Mouse (Mus musculus) A20 (cell line): ENCODE results near the gene Dip2b.

Experiments
- DNase-seq: peaks from one replicate; pipeline ENCODE4 v3.0.0-alpha.2; 2011; ENCODE audit warnings: low read depth, low spot score

Gene Dip2b

DNA sequence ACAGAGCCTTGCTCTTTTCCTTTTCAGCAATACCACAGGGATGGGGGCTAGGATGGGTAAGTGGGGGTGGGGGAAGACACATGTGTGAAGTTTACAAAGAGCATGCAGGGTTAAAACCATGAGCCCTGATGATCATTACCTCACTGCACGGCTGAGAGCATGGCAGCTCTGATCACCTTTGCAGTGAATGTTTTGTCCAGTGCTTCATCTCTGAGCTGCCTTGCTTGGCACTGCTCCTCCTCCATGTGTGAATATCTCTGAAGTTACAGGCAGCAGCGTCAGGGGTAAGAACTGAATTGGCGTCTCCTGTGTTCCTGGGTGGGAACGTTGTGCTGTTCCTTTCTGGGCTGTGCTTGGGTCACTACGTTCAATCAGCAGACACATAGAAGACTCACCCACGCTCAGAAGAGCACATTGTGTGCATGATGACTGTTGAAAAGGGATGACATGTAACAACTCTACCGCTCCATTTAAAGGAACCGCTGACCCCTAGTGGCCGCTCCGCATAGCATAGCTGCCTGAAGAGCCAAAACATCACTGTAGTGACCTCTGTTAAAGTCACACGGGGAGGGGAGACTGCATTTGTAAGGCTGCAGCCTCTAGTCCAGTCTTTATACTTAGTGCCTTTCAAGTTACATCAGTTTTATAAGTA is 88.1 kb downstream of the Dip2b start:
- DNase-seq = peak; percentile 82

DNA sequence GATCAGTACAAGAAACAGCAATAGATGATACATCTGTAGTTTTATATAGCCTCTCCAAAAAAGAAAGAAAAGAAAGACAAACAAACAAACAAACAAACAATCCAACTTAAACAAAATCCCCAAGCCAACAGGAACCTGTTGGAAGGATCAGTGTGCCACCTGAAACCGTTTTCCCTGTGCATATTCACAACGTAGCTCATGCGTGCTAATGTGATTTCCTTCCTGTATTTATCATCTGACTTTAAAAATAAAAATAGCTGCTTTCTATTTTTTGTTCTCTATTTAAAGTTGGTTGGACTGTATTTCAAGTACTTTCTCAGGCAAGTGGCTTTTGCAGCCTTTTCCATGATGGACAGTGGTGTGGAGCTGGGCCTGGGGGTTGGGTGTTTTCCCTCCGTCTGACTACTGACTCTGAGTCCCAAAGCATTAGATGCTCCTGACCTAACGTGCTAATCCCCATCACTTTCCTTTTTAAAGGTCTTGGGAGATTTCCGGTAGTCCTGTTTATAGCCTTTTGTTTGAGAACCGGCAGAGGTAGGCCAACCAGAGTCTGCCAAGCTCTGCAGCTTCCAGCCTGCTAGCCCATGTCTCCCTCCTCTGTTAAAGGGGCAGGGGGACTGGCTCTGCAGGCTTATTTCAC is 90.8 kb downstream of the Dip2b start:
- peak; percentile 28 for DNase-seq

DNA sequence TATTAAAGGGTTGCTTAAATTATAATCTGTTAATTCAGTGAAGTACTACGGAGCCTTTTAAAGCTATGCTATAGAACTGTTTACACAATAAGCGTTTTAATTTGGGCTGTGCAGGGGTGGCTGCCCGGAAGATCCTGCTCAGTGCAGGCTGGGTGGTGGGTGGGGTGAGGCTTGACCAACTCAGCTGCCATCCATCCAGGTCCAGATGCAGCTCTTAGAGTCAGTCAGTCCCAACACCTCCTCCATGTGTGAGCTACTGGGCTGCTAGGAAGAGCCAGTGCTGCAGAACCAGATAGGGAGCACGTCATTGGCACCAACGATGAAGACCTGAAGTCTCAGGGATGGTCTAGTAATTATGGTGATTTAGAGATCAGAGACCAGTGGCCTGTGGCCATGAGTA is 101.2 kb downstream of the Dip2b start:
- no peak for DNase-seq

DNA sequence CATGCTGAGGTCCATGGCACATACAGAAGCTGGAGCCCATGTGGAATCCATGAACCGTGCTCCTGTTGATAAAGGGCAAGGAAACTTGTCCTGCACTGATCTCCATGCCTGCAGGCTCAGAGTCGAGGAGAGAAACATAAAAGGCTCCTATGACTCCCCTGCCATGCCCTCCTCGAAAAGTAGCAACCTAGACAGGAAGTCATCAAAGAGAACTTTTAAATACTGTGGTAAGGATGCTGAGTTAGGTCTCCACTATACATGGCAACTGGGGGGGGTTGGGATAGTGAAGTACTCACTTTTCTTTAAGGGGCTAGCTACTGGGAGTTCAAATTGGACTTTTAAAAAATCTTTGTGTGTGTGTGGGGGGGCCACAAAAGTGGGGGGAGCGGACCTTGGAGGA is 102.0 kb downstream of the Dip2b start:
- DNase-seq = no peak

- DNase-seq = no peak
These were observed 104.8 kb downstream of the Dip2b start for GRCm38 (mm10) chr15:100143091-100143801.

GRCm38 (mm10) chr15:100144854-100145824 is 106.7 kb downstream of the Dip2b start:
- no peak for DNase-seq

DNA sequence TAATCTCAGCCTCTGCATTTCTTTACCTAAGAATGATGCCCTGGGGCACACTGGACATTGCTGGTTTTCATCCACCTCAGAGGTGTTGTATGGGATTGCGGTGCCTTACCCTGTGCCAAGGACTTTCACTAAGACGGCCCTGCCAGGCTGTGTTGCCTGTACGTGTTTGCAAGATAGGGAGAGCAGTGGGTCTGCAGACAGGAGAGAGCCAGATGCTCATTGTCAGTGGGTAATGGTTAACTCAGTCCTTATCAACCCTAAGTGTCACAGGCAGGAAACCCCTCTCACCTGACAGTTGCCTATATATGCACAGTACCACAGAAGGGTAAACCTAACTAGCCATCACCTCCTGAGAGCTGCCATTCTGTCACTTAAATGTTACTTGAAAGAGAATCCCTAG is 107.5 kb downstream of the Dip2b start:
- no peak for DNase-seq

DNA sequence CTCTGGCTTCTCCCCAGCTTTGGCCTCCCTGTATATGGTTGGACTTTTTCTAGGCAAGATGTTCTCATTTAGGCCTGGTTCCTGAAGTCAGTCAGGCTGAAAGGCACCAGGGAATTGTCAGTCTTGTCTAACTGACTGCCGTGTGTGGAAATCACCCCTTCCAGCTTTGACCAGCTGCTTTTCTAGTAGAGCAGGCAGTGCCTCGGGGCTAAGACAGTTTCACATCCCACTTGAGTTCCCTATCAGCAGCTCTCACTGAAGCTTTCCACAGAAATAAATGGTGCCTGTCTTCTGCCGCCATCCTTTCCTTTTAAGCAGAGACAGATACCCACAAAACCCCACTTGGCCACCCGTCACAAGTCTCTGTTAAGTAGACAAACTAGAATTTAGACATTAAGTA is 112.1 kb downstream of the Dip2b start:
- DNase-seq = peak; percentile 63

DNA sequence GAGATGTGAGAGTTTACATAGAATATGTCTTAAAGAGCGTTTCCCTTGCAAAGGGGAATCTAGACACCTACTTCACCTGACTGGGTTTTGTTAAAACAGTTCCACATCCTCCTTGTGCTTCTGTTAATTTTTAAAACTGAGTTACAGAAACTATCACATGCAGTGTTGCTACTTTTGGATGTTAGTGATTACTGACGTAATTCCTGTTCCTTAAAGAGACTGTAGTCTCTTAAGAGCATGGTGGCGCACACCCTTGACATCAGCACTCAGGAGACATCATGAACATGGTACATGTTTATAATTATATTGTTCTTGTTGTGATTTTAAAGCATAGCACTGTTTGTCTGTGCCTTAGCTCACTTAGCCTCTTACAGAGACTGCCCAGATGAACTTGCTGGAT is 113.9 kb downstream of the Dip2b start:
- peak; percentile 62 for DNase-seq

DNA sequence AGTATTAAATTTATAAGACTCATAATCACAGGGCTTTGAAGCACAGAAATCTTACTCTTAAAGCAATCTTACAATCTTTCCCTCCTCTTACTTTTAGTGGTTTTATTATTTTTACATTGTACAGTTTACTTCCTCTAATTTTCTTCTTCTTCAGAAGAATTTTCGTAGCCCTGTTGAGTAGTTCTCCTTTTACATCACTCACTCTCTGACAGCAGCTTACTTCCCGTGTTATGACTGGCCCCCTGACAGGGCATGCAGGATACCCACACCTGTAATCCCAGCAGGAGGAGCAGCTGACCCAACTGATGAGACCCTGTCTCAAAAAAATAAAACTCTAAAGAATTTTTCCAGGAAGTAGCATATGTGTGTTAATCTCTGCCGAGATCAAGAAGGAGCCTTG is 114.6 kb downstream of the Dip2b start:
- DNase-seq = peak; percentile 67

GRCm38 (mm10) chr15:100156095-100156707 is 117.7 kb downstream of the Dip2b start:
- no peak for DNase-seq

- no peak for DNase-seq
These were observed 118.5 kb downstream of the Dip2b start for GRCm38 (mm10) chr15:100156781-100157470.

DNA sequence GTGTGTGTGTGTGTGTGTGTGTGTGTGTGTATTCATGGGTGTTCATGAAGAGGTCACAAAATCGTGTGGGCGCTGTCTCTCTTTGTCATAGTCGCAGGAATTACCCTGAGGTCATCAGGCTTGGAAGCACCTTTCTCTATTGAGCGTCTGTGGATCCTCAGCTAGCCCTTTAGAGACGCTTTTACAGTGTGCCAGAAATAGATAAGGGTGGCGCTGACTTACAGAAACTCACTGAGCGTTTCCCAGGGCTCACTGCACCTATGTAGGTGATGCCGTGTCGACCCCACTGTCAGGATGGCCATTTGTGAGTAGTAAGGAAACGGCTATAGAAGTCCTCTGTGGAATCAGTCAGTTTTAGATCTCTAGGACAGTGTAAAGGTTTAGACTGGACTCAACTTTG is 120.5 kb downstream of the Dip2b start:
- no peak for DNase-seq

DNA sequence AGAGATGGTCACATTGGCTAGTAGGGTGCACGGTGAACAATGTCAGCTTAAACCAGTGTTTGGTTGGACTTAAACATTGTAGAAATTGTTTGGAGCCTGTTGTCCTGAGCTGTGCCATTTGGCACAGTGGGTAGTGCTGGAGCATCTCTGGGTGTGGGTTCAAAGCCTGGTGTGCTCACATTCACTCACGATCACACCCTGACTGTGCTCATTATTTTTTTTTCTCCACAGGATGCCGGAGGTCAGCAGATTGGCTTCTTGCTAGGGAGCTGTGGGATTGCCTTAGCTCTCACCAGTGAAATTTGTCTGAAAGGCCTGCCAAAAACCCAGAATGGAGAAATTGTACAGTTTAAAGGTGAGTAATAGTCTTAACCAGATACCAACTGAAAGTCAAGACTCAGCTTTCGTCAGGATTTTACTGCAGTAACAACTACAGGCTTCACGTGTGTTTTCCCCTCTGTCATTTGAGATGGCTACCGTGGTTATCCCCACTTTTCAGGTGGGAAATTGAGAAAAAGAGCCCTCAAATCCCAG is 123.3 kb downstream of the Dip2b start:
- no peak for DNase-seq

DNA sequence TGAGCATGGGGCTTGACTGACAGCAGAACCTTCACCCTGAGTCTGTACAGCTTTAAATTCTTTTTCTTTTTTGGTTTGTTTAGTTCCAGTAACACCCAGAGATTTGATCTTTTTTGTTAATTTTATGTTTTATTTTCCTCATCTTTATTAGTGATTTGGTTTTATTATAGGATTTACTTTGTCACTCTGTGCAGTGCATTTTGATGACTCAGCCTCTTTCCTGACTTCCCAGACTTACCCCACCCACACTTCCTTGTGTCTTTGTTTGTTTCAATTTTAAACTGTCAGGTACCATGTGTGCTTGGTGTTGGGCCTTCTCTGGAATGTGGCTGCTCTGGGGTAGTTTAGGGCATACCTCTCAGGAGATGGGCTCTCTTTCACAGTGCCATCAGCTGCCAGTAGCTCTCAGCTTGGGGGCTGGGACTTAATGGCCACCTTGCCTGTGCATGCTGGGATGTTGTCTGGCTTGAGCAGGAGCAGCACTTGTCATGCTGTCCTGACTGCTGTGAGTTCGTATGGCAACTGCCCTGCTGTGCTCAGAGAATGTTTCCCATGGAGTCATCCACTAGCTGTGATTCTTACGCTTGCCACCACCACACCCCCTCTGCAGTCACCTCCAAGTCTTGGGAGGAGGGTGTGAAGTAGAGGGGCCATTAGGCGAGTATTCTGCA is 125.1 kb downstream of the Dip2b start:
- no peak for DNase-seq

- no peak for DNase-seq
These were observed 128.0 kb downstream of the Dip2b start for GRCm38 (mm10) chr15:100166464-100166863.

DNA sequence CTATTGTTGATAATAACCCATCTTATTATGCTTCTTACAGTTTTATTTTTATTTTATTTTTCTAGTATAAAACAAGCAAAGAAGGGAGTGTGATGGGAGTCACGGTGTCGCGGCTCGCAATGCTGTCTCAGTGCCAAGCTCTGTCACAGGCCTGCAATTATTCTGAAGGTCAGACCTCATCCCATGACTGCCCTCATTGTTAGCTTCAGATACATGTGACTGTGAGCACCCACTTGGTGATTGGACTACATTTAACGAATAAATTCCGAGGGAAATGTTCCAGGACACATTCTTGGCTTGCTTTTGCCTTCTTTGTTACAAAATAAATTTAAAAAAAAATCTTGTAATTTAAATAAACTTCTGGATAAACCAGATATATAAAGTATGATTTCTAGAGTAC is 129.3 kb downstream of the Dip2b start:
- no peak for DNase-seq

GRCm38 (mm10) chr15:100168191-100168606 is 129.7 kb downstream of the Dip2b start:
- DNase-seq = no peak

GRCm38 (mm10) chr15:100175176-100175575 is 136.7 kb downstream of the Dip2b start:
- no peak for DNase-seq

DNA sequence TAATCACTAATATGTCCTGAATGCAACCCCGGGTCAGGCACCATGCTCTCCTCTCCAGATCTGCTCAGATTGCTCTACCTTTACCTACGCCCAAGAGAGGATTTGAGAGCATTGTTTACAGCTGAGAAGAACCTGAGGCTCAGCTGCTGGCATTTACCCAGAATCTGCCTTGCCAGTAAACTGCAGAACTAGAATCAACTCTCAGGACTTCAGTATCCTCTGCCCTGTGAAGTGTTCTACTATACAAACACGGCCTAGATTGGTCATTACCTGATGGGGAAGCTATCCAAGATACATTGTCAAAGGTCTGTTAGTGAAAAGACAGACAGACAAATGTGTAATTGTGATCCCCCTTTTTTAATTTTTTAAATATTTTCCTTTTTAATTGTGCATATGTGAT is 138.7 kb downstream of the Dip2b start:
- DNase-seq = no peak
